Mouse (Mus musculus) kidney, adult 11 months (tissue): ENCODE measurements at regions not wholly inside any gene's neighbourhood (a gene's known extent, or its start where the extent isn't known, plus 50 kb on each side); places are given as distances from the start of the nearest gene placed in this dataset.
"Not testable (repeated sequence)": the region's sequence is repeated elsewhere in the genome, so short reads cannot be mapped to it uniquely, and the experiment has no call there.

ENCODE experiments used
- DNase-seq: peaks from one replicate; pipeline ENCODE4 v3.0.0; 2022

- no peak for DNase-seq
These were observed 52.3 kb upstream of the Gpd2 start for GRCm38 (mm10) chr2:57185151-57185550.

GRCm38 (mm10) chr2:57183108-57183507, 54.3 kb upstream of the Gpd2 start:
- not testable (repeated sequence) for DNase-seq

GRCm38 (mm10) chr2:57181692-57182541, 55.5 kb upstream of the Gpd2 start:
- DNase-seq, result peak; percentile 94

- no peak for DNase-seq
These were observed 56.1 kb upstream of the Gpd2 start for GRCm38 (mm10) chr2:57181350-57181691.

GRCm38 (mm10) chr2:57178056-57178455, 54.3 kb upstream of the Nr4a2 start:
- DNase-seq, result no peak

GRCm38 (mm10) chr2:57176547-57176946, 52.7 kb upstream of the Nr4a2 start:
- no peak for DNase-seq

- no peak for DNase-seq
These were observed 51.4 kb upstream of the Nr4a2 start for GRCm38 (mm10) chr2:57175219-57175618.
